Mouse (Mus musculus) MEL (cell line): ENCODE data around the gene 2410002F23Rik. TPM values are rescaled to one million over a fixed set of nuclear protein-coding genes. Genes with fewer than 3 reads are reported as not detected.
"Not testable (repeated sequence)": the region's sequence is repeated elsewhere in the genome, so short reads cannot be mapped to it uniquely, and the experiment has no call there.

Experiments used
- DNase-seq: peaks from one replicate; pipeline ENCODE4 v3.0.0; 2011; ENCODE audit warnings: low read depth, low spot score
- H3K27ac ChIP-seq: 2 replicates; pipeline ENCODE4 v1.5.1; 2012; ENCODE audit warnings: low read depth, mild to moderate bottlenecking, control low read depth, low read length, moderate library complexity; ENCODE audit not compliant: control insufficient read depth
- H3K27me3 ChIP-seq, 2 experiments: fragments of 150-350 bp in 1 of 2; sonication (generic) in 1 of 2; 2 replicates each; pipeline ENCODE4 v1.6.1; 2012; ENCODE audit warnings: low read length in 2 of 2, mild to moderate bottlenecking in 2 of 2, improper control_type of control experiment in 1 of 2, moderate library complexity in 1 of 2; ENCODE audit not compliant: insufficient read depth in 2 of 2, control insufficient read depth in 1 of 2
- H3K36me3 ChIP-seq, 2 experiments: 2 replicates each; pipeline ENCODE4 v1.6.1; 2012 to 2014; ENCODE audit warnings: low read length in 2 of 2, improper control_type of control experiment in 1 of 2, inconsistent platforms in 1 of 2, mild to moderate bottlenecking in 1 of 2; ENCODE audit not compliant: insufficient read depth in 2 of 2, control insufficient read depth in 1 of 2
- H3K4me1 ChIP-seq, 2 experiments: fragments of 150-350 bp in 1 of 2; sonication (generic) in 1 of 2; 2 replicates each; pipeline ENCODE4 v1.6.1; 2012; ENCODE audit warnings: low read length in 2 of 2, improper control_type of control experiment in 1 of 2, mild to moderate bottlenecking in 1 of 2; ENCODE audit not compliant: insufficient read depth in 2 of 2, control insufficient read depth in 1 of 2
- H3K4me3 ChIP-seq, 2 experiments: fragments of 150-350 bp in 1 of 2; sonication (generic) in 1 of 2; 2 replicates each; pipeline ENCODE4 v1.5.1; 2012; ENCODE audit warnings: low read depth in 2 of 2, low read length in 2 of 2, mild to moderate bottlenecking in 2 of 2, moderate library complexity in 2 of 2, control low read depth in 1 of 2, improper control_type of control experiment in 1 of 2; ENCODE audit not compliant: control insufficient read depth in 1 of 2, insufficient read depth in 1 of 2
- H3K79me2 ChIP-seq: 2 replicates; pipeline ENCODE4 v1.6.1; 2012; ENCODE audit warnings: mild to moderate bottlenecking, low read length, moderate library complexity; ENCODE audit not compliant: control insufficient read depth, poor library complexity, insufficient read depth
- H3K9ac ChIP-seq: 2 replicates; pipeline ENCODE4 v1.6.1; 2012; ENCODE audit warnings: low read depth, mild to moderate bottlenecking, control low read depth, low read length, moderate library complexity; ENCODE audit not compliant: control insufficient read depth, poor library complexity, severe bottlenecking
- H3K9me3 ChIP-seq: fragments of 150-350 bp; sonication (generic); replicated peaks from 2 replicates; pipeline ENCODE4 v1.6.1; 2012; ENCODE audit warnings: mild to moderate bottlenecking, low read length, improper control_type of control experiment, moderate library complexity; ENCODE audit not compliant: insufficient read depth
- BHLHE40 ChIP-seq: IDR thresholded peaks from 2 replicates; pipeline ENCODE4 v1.6.1; 2012; ENCODE audit warnings: low read depth, mild to moderate bottlenecking, inconsistent platforms, low read length, improper control_type of control experiment, borderline replicate concordance
- CHD1 ChIP-seq: IDR thresholded peaks from 2 replicates; pipeline ENCODE4 v1.6.1; 2012; ENCODE audit warnings: low read depth, mild to moderate bottlenecking, inconsistent platforms, low read length, improper control_type of control experiment
- CTCF ChIP-seq, 3 experiments: IDR thresholded peaks in 2 of 3; conservative IDR thresholded peaks in 1 of 3; 2 replicates each; pipeline ENCODE4 v1.5.1; 2011 to 2012; ENCODE audit warnings: low read length in 3 of 3, low read depth in 2 of 3, mild to moderate bottlenecking in 2 of 3, improper control_type of control experiment in 1 of 3, inconsistent platforms in 1 of 3, mixed read lengths in 1 of 3, moderate library complexity in 1 of 3; ENCODE audit not compliant: control insufficient read depth in 1 of 3, insufficient read depth in 1 of 3, poor library complexity in 1 of 3, severe bottlenecking in 1 of 3
- E2F4 ChIP-seq: IDR thresholded peaks from 2 replicates; pipeline ENCODE4 v1.6.1; 2011; ENCODE audit warnings: low read depth, low read length, improper control_type of control experiment, borderline replicate concordance
- ELF1 ChIP-seq: IDR thresholded peaks from 2 replicates; pipeline ENCODE4 v1.6.1; 2014; ENCODE audit warnings: low read depth, mild to moderate bottlenecking, inconsistent platforms, low read length, improper control_type of control experiment, moderate library complexity
- ETS1 ChIP-seq: IDR thresholded peaks from 2 replicates; pipeline ENCODE4 v1.6.1; 2012; ENCODE audit warnings: low read depth, mild to moderate bottlenecking, inconsistent platforms, low read length, improper control_type of control experiment, moderate library complexity
- GABPA ChIP-seq: IDR thresholded peaks from 2 replicates; pipeline ENCODE4 v1.6.1; 2012; ENCODE audit warnings: low read depth, mild to moderate bottlenecking, inconsistent platforms, low read length, improper control_type of control experiment, moderate library complexity
- GATA1 ChIP-seq: IDR thresholded peaks from 2 replicates; pipeline ENCODE4 v1.6.1; 2011; ENCODE audit warnings: low read depth, low read length, improper control_type of control experiment
- HCFC1 ChIP-seq: IDR thresholded peaks from 2 replicates; pipeline ENCODE4 v1.6.1; 2012; ENCODE audit warnings: low read depth, mild to moderate bottlenecking, inconsistent platforms, low read length, improper control_type of control experiment, moderate library complexity
- JUND ChIP-seq: IDR thresholded peaks from 2 replicates; pipeline ENCODE4 v1.6.1; 2011; ENCODE audit warnings: low read depth, mild to moderate bottlenecking, improper control_type of control experiment, low read length
- MAX ChIP-seq: IDR thresholded peaks from 2 replicates; pipeline ENCODE4 v1.6.1; 2011; ENCODE audit warnings: low read length, improper control_type of control experiment
- MXI1 ChIP-seq: IDR thresholded peaks from 2 replicates; pipeline ENCODE4 v1.6.1; 2011; ENCODE audit warnings: mild to moderate bottlenecking, low read depth, low read length, improper control_type of control experiment
- MYC ChIP-seq: IDR thresholded peaks from 2 replicates; pipeline ENCODE4 v1.6.1; 2011; ENCODE audit warnings: low read depth, mild to moderate bottlenecking, low read length, improper control_type of control experiment, moderate library complexity
- NELFE ChIP-seq: IDR thresholded peaks from 2 replicates; pipeline ENCODE4 v1.6.1; 2011; ENCODE audit warnings: low read depth, low read length, improper control_type of control experiment
- NRF1 ChIP-seq: IDR thresholded peaks from 2 replicates; pipeline ENCODE4 v1.6.1; 2014; ENCODE audit warnings: low read depth, mild to moderate bottlenecking, inconsistent platforms, low read length, improper control_type of control experiment, moderate library complexity; ENCODE audit not compliant: poor library complexity, insufficient read depth, severe bottlenecking
- POLR2AphosphoS2 ChIP-seq: IDR thresholded peaks from 2 replicates; pipeline ENCODE4 v1.6.1; 2011; ENCODE audit warnings: low read length, improper control_type of control experiment
- RCOR1 ChIP-seq: IDR thresholded peaks from 2 replicates; pipeline ENCODE4 v1.6.1; 2012; ENCODE audit warnings: low read depth, mild to moderate bottlenecking, inconsistent platforms, low read length, improper control_type of control experiment
- SIN3A ChIP-seq: IDR thresholded peaks from 2 replicates; pipeline ENCODE4 v1.6.1; 2012; ENCODE audit warnings: low read length, improper control_type of control experiment, inconsistent platforms
- SMC3 ChIP-seq: IDR thresholded peaks from 2 replicates; pipeline ENCODE4 v1.6.1; 2011; ENCODE audit warnings: low read depth, low read length, improper control_type of control experiment
- TCF12 ChIP-seq: IDR thresholded peaks from 2 replicates; pipeline ENCODE4 v1.6.1; 2014; ENCODE audit warnings: low read depth, mild to moderate bottlenecking, inconsistent platforms, low read length, improper control_type of control experiment, moderate library complexity
- USF1 ChIP-seq: IDR thresholded peaks from 2 replicates; pipeline ENCODE4 v1.6.1; 2014; ENCODE audit warnings: low read depth, mild to moderate bottlenecking, inconsistent platforms, low read length, improper control_type of control experiment, moderate library complexity
- ZKSCAN1 ChIP-seq: IDR thresholded peaks from 2 replicates; pipeline ENCODE4 v1.6.1; 2012; ENCODE audit warnings: low read depth, mild to moderate bottlenecking, inconsistent platforms, low read length, improper control_type of control experiment, moderate library complexity
- ZMIZ1 ChIP-seq: IDR thresholded peaks from 2 replicates; pipeline ENCODE4 v1.6.1; 2012; ENCODE audit warnings: low read depth, mild to moderate bottlenecking, inconsistent platforms, low read length, improper control_type of control experiment, moderate library complexity
- polyA plus RNA-seq, 2 experiments: library from polyadenylated mRNA; stranded (reverse) in 1 of 2; unstranded in 1 of 2; fragments of >175 nt in 1 of 2; fragments of >200 nt in 1 of 2; gene quantifications; 2 replicates each; pipeline versions ENCODE4 v1.2.1 to v1.2.4; 2012; ENCODE audit warnings: low replicate concordance in 2 of 2, low read depth in 1 of 2; ENCODE audit not compliant: insufficient read length in 2 of 2, insufficient read depth in 1 of 2, missing spikeins in 1 of 2
- total RNA-seq: library from RNA; depleted of rRNA; stranded (reverse); fragments of 300-350 nt; gene quantifications from 2 replicates; pipeline ENCODE4 v1.2.3, GENCODE M21; 2012

The 2410002F23Rik gene
- total and polyA plus RNA-seq, 3 experiments: 148 to 841 (median 174) TPM

DNA sequence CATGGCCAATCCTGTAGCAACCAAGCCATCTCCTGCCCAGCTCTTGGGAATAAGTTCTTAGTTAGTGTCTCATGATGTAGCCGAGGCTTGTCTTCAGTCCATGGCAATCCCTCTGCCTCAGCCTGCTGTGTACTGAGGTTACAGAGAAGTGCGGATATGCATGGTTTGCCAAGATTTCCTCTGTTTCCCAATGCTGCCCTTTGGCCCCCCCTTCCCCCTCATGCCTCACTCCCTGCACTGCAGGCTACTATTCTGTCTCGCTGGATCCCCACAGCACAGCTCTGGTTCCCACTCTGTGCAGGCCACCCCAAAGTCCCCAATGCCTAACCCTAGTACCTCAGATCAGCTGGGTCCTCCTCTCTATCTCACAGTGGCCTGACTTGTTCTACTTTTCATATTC lies 38.2 kb upstream of the 2410002F23Rik start:
- Histone ChIP-seq H3K4me3 (no peak overlapping the region), H3K27me3 (no peaks in the 10 kb centered on the region)
- TF ChIP-seq CTCF (IDR thresholded peaks at IDR 0.05 in 2 of 3, conservative IDR thresholded peaks at IDR 0.05 in 1 of 3; ENCODE audit: control insufficient read depth in 1 of 3, insufficient read depth in 1 of 3, low read depth in 2 of 3, low read length in 3 of 3, poor library complexity in 1 of 3, severe bottlenecking in 1 of 3) (no peak), CHD1 (no peak), GABPA (no peak), TCF12 (no peak), HCFC1 (no peak), ZKSCAN1 (no peak), MYC (no peak), MAX (no peak), BHLHE40 (no peak), POLR2AphosphoS2 (no peak), JUND (no peak), ELF1 (no peak), SMC3 (no peak), SIN3A (no peak), MXI1 (no peak), ETS1 (no peak), ZMIZ1 (no peak), E2F4 (no peak)

DNA sequence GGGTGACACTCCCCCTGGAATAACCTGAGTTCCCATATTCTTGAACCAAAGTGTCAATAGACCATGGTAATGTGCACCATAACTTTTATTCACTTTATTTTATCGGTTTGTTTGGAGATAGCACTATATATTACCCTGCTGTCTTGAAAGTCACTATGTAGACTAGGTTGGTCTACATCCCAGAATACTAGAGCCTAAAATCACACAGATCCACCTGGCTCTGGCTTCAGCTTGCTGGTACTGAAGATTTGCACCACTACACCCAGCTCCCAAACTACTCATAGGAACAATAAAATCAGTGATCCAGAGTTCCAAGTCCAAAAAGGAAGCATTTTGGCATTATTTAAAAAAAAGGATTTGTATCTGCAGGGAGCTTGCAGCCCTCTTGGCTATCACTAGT lies 30.9 kb upstream of the 2410002F23Rik start, which contains the start of gene Klk1b5:
Gene Klk1b5 (plus strand): TSS at position 301 of the 400 bp plus-strand sequence.
- Histone ChIP-seq H3K4me3 (no peak within 1 kb of the TSS), H3K9ac (no peak within 1 kb of the TSS), H3K9me3 (no peaks in the 10 kb centered on the region), H3K36me3 (no peaks in the 10 kb centered on the region), H3K4me1 (no peaks in the 10 kb centered on the region), H3K27me3 (no peaks in the 10 kb centered on the region), H3K27ac (no peak within 1 kb of the TSS), H3K79me2 (no peaks in the 10 kb centered on the region)
- no peak for DNase-seq
- TF ChIP-seq GABPA: no peak
- TF ChIP-seq ZKSCAN1: no peak
- TF ChIP-seq JUND: no peak
- no peak for TF ChIP-seq CTCF (IDR thresholded peaks at IDR 0.05 in 2 of 3, conservative IDR thresholded peaks at IDR 0.05 in 1 of 3; ENCODE audit: control insufficient read depth in 1 of 3, insufficient read depth in 1 of 3, low read depth in 2 of 3, low read length in 3 of 3, poor library complexity in 1 of 3, severe bottlenecking in 1 of 3)
- no peak for TF ChIP-seq E2F4
- no peak for TF ChIP-seq NRF1
- no peak for TF ChIP-seq NELFE
- no peak for TF ChIP-seq RCOR1
- no peak for TF ChIP-seq USF1
- TF ChIP-seq GATA1: no peak

More for the DNA sequence above, 38.2 kb upstream of the 2410002F23Rik start:
- H3K79me2 ChIP-seq: no peaks in the 10 kb centered on the region
- no peaks in the 10 kb centered on the region for H3K4me1 ChIP-seq
- DNase-seq: no peak
- H3K36me3 ChIP-seq: no peaks in the 10 kb centered on the region
- H3K27ac ChIP-seq: no peak overlapping the region
- no peak overlapping the region for H3K9ac ChIP-seq
- no peaks in the 10 kb centered on the region for H3K9me3 ChIP-seq

DNA sequence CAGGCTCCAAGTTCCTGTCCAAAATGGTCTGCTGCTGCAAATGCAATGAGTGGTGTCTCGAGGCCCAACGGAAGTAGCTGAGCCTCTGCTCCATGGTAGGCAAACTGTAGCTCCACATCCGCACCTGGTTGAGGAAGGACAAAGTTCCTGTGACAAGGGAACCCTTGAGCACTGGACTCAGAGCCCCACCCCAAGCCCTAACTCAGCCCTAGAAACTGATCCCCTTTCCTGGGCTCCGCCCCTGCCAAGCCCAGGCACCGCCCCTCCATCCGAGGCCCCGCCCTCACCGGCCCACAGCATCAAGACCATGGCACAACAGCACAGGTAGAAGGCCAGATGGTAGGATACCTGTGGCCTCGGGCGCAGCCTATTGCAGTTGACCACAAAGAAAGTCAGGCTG lies 24.9 kb upstream of the 2410002F23Rik start:
- not testable (repeated sequence) for H3K9ac ChIP-seq, H3K36me3 ChIP-seq, H3K27ac ChIP-seq, H3K9me3 ChIP-seq, H3K4me3 ChIP-seq, H3K79me2 ChIP-seq, H3K27me3 ChIP-seq
- H3K4me1 ChIP-seq: peaks cover 0 to 18% of the 10 kb centered on the region in 2 experiments; a peak in 2 of 4 replicates
- DNase-seq: peak; percentile 41
